Mouse (Mus musculus) embryo, embryonic 11.5 days (tissue): Measurements from ENCODE around the gene Farsa.
"Not testable (repeated sequence)": the region's sequence is repeated elsewhere in the genome, so short reads cannot be mapped to it uniquely, and the experiment has no call there.

Source experiments
- DNase-seq: peaks from one replicate; pipeline ENCODE4 v3.0.0-alpha.2; 2012; ENCODE audit warnings: low read depth, low spot score

Farsa gene

DNA sequence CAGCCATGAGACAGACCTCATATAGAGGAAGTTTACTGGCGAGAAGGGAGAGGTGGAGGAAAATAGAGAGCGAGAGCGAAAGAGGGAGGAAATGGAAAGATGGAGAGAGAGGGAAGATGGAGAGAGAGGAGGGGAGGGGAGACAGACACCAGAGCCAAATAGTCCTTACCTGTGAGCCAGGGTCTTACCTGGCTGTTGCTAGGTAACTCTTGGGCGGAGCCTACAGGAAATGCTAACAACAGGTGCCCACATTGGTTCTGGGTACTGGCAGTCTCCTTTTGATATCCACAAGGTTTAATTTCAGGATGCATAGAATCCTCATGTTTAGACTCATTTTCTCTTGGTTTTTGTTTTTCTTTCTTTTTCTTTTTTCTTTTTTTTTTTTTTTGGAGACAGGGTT is 16.2 kb downstream of the Farsa start:
- no peak for DNase-seq

DNA sequence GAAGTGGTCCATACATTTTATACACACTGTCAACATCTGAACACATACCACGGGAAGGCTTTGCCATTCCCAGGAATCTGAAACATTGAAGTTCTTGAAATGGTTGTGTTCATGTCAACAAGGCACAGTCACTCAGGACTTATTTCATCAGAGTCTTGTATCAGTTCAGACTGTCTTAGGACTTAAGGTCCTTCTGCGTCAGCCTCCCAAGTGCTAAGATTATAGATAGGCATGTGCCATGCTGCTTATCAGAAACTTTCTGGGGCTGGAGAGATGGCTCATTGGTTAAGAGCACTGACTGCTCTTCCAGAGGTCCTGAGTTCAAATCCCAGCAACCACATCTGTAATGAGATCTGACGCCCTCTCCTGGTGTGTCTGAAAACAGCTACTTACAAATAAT is 17.6 kb downstream of the Farsa start:
- DNase-seq = no peak

DNA sequence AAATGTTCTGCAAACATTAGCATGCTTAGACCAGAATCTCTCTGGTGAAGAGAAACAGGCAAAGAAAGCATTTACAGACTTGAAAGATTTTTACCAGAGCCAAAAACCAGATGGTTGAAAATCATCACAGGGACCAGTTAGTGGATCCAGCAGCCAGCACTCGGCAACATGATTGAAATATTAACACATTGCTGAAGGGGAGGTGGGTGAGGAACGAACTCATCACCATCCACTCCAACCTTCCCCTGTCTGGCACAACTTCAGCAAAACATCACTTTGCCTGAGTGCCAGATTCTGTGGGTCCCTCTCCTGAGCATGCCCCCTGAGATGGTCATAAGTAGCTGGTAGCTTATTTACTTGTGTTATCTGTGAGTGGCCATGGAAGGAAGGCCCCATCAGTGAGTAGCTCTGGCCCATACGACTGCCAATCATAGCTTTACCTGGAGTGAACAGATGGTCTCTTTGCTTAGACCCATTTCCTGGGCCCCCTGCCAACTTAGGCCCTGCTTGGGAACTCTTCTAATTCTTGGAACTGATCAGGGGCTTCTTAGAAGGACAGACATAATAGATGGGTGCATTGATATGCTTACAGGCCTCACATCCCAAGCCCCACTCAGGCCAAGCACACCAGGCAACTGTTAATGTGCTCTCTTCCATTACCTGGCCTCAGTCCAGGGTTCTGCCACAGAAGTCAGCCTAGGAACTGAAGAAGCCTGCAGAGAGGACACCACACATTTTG is 20.7 kb downstream of the Farsa start:
- no peak for DNase-seq

DNA sequence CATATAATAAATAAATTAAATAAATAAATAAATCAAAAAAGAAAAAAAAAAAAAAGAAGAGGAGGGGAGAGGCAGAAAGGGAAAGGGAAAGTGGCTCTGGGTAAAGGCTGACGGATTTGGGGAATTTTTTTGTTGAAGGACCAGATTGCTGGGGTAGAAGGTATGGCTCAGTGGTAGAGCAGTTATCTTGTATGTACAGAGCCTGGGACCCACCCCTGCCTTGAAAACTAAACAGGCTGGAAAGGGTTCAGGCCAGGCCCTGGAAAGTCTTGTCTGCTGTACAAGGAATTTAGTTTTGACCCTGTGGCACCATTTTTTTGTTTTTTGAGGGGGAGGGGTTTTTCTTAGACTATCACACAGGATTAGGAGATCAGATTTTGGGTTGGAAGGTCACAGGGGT is 22.1 kb downstream of the Farsa start:
- no peak for DNase-seq

DNA sequence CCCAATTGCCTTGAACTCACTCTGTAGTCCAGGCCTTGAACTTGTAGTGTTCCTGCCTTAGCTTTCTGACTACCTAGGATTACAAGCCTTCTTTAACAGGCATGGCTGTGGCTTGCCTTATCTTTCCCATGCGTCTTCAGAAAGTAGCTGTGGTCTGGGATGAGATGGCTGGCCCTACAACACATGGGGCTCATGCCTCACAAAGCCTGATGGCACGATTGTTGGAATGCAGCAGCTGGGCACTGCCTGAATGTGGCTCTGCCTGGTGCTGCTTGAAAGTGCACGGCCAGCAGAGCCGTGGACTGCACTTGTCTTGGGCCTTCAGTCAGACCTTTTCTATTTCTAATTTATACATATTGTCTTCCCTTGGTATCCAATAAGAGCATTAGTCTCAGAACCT is 27.9 kb downstream of the Farsa start:
- DNase-seq = no peak

DNA sequence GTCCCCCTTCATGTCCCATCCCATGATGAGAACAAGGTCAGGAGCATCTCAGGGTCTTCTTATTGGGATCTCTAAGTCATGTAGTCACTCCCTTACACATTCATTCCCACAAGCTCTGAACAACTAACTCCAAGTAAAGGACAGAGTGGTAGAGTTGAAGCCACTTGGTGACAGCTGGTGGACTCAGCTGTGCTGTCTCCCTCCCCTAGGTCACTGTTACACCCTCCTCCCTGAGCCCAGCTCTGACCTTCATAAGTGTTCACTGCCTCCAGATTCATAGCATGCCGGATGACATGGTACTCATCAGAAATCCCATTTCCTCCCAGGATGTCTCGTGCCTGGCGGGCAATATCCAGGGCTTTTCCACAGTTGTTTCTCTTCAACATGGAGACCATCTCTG is 31.5 kb downstream of the Farsa start:
- DNase-seq = no peak

DNA sequence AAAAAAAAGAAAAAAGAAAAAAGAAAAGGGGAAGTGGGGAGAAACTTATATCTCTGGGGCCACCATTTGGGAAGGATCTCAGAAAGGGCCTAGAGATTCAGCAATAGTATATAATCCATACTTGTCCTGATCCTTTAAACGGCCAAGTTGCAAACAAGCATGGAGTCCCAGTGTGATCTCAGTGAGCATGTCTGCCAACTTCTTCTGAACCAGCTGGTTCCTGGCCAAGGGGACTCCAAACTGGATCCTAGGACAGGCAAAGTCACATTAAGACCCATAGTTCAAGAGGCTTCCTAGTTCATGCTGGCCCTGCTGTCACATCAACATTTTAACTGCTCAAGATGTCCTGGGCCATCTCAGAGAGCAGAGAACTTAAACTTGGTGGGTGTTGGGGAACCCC is 32.4 kb downstream of the Farsa start:
- no peak for DNase-seq

DNA sequence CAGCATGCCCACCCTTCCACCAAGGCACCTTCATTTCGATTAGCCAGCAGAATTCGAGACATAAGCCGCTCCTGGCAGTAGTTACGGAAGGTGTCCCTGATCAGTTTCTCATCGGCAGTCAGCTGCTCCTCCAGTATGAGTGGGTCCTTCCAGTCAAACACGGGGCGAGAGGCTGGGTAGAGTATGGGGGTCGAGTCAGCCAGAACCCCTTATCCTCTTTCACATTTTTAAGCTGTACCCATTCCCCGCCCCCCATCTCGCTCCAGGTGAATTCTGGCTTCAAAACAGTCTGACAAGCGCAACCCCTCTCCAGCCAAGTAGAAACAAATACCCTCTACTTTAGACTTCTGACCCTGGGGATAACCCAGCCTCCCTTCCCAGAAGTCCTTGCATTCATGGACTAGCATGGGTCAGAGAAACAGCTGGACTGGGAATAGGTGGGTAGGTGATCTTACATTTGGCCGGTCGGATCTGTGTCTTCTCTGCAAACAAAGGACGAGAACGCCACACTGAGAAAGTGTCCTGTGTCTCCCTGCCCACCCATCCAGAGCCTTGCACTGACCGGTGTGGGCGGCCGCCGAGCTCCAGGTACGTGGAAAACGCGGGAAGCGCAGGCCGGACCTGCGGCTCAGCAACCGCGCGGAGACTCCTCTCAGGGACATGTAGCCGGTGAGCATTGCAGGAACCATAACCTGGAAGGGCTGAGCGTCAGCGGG is 36.4 kb downstream of the Farsa start:
- no peak for DNase-seq

DNA sequence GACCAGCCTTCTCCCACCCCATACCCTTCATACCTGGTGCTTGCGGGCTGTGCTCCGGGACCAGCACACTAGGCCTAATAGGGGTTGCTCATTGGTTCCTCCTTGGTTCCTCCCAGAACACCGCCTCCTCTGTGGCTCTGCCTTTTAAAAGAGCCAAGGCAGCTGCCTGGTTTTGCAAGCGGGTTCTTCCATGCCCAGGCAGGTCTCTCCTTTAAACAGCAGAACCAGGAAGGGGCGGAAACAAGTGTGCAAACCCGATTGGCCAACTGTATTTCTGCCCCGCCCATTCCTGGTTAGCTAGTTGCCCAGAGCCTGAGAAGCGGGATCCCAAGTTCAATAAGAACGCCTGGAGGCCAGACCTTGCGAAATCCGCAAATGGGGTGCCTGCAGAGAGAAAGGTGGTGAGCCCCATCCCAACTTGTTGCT is 36.9 kb downstream of the Farsa start, which contains the start of gene Gcdh:
Gene Gcdh, minus strand, starts transcription at position 213 of the 426 bp plus-strand sequence.
- DNase-seq = peak; percentile 82

DNA sequence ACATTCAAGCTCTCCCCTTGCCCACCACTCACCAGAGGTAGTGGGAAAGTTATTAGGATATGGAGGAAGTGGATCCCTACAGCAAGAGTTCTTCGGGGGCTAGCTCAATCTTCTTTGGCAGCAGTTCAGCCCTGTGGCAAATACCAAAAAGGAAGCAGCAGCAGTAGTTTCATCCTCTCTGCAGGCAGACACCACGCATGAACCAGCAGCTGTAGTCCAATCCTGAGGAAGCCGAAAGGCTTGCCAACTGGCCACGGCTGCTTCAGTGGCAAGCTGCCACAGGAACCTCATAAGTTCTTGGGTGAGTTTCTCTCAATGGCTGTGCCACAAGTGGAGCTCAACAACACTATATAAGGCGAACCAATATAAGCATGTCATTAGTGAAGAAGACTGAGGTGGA is 39.2 kb downstream of the Farsa start:
- no peak for DNase-seq

DNA sequence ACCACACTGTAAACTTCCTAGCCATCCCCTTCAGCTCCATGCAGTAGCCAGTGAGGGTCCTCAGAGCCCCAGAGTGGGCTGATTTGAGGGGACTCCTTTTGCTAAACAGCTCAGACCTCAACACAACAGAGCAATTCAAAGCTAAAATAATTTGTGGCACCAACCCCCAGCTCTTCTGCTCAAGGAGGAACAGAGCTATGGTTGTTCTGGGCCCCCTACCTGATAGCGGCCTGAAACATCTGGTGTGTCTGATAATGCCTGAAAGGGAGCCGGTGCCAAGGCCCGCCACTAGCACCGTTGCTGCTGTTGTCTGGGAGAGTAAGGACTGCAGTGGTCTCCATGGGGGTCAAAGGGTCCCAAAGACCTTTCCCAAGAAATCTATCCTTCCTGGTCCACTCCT is 44.3 kb downstream of the Farsa start:
- DNase-seq = no peak

DNA sequence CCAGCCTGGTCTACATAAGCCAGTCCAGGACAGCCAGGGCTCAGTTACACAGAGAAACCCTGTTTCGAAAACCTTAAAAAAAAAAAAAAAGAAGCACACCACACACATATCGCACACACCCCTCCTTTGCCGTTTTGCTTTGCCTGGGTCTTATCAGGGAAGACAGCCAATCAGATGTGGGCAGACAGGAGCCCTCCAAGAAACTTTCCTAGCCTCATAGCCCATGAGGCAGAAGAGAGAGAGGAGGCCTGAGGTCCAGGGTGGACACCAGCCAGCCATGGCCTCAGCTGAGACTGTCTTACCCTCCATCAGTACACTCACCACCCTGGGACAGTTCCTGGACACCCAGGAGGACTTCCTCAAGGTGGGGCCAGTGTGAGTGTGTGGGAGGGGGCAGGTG is 45.0 kb downstream of the Farsa start, which contains the start of gene Klf1:
Gene Klf1, plus strand, starts transcription at position 177 of the 400 bp plus-strand sequence.
- DNase-seq = no peak

DNA sequence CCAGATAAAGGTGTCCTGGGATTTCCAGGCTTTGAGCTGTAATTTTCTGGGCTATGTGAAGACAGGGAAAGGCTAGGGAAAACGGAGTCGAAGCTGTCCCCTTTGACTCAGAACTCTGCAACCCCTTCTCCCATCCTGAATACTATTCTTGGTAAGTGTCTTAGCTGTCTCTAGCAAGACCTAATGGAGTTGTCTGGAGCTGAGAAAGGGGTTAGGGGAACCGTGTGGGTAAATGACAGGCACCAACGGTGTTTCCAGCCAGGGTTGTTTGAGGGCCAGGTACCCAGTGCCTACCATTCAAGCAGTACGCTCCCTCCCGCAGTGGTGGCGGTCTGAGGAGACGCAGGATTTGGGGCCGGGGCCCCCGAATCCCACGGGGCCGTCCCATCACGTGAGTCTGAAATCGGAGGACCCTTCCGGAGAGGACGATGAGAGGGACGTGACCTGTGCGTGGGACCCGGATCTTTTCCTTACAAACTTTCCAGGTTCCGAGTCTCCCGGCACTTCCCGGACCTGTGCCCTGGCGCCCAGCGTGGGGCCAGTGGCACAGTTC is 45.7 kb downstream of the Farsa start:
- no peak for DNase-seq

DNA sequence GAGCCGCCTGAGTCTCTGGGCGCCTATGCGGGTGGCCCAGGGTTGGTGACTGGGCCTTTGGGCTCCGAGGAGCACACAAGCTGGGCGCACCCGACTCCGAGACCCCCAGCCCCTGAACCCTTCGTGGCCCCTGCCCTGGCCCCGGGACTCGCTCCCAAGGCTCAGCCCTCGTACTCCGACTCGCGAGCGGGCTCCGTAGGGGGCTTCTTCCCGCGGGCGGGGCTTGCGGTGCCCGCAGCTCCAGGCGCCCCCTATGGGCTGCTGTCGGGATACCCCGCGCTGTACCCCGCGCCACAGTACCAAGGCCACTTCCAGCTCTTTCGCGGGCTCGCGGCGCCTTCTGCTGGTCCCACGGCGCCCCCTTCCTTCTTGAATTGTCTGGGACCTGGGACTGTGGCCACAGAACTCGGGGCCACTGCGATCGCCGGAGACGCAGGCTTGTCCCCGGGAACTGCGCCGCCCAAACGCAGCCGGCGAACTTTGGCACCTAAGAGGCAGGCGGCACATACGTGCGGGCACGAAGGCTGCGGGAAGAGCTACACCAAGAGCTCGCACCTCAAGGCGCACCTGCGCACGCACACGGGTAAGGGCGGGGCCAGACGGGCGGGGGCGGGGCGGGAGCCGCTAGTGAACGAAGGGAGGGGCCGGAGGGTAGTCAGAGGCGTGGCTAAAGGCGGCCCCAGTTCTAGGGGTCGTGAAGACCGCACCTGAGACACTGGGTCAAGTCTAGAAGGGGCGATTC is 46.3 kb downstream of the Farsa start:
- DNase-seq = peak; percentile 71

DNA sequence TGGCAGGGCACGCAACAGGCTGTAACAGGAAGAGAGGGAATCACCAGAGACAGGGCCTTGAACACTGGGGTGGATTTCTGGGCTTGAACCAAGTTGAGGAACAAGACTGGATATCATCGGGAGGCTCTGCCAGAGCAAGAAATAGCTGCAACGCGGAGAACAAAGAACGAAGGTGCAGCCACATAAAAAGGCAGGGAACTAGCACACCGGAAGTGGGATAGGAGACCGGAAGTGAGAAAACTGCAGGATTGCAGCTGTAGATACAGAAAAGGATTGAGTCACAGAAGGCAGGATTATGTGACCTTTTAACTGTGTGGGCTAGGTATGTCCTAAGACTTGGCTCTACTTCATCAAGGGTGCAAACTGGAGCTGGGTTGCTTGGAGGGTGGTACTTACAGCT is 47.6 kb downstream of the Farsa start:
- DNase-seq = no peak

DNA sequence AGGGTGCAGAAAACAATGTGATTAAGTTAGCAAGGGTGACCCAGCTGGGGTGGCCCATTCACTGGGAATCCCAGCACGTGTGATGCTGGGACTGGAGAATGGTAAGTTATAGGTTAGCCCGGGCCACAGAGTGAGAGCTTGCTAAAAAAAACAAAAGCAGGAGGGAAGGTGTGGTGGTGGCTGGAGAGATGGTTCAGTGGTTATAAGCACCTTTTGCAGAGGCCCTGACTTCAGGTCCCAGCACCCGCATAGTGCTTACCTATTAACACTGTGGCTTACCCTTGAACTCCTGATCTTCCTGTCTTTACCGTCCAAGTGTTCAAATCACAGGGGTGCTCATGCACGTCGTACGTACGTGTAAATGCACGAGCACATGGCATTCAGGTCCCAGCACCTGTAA is 50.2 kb downstream of the Farsa start:
- DNase-seq = no peak

DNA sequence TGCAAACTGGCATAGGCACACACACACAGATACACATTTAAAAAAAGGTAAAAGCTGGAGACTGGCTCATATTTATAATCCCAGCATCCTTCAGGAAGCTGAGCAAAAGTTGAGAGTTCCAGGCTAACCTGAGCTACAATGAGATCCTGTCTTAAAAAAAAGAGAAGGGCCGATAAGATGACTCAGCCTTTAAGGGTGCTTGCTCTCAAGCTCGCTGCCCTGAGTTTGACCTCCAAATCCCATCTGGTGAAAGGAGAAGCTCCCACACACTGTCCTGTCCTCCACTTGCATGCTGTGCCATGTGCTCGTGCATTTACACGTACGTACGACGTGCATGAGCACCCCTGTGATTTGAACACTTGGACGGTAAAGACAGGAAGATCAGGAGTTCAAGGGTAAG is 50.7 kb downstream of the Farsa start:
- no peak for DNase-seq

DNA sequence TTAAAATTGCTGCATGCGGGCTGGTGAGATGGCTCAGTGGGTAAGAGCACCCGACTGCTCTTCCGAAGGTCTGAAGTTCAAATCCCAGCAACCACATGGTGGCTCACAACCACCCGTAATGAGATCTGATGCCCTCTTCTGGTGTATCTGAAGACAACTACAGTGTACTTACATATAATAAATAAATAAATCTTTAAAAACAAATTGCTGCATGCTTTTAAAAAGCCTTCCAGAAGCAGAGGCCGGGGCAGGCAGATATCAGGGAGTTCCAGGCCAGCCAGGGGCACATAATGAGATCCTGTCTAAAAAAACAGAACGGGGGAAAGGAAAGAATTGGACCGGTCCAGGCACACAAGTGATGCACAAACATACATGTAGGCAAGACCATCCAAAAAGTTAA is 51.2 kb downstream of the Farsa start:
- not testable (repeated sequence) for DNase-seq

DNA sequence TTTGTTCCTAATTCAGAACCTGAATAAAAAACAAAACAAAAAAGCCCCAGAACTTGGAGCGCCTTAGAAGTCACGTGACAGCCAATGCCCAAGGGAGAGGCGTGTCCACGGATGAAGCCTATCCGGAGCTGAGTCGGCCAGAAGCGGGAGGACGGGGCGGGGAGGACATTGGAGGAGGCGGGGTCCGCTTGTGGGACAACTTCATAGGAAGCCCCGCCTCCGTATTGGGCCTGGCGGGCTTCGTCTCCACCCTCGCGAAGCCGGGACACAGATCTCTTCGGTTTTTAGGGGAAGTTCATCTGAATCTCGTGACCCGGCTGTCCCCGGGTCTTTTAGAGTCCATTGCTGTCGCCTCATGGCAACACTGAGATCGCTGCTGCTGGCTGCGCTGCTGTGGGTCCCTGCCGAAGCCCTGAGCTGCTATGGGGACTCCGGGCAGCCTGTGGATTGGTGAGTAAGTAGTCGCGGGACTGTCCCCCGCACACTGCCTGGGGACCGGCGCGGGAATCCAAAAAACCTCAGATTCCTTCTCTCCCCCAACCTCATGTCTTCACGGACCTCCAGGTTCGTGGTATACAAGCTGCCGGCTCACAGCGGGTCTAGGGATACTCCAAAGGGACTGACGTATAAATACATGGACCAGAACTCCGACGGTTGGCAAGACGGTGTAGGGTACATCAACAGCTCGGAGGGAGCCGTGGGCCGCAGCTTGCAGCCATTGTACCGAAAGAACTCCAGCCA is 51.8 kb downstream of the Farsa start, which contains the start of gene Dnase2a:
Gene Dnase2a, plus strand, starts transcription at position 140 of the 741 bp plus-strand sequence.
- peak; percentile 97 for DNase-seq

DNA sequence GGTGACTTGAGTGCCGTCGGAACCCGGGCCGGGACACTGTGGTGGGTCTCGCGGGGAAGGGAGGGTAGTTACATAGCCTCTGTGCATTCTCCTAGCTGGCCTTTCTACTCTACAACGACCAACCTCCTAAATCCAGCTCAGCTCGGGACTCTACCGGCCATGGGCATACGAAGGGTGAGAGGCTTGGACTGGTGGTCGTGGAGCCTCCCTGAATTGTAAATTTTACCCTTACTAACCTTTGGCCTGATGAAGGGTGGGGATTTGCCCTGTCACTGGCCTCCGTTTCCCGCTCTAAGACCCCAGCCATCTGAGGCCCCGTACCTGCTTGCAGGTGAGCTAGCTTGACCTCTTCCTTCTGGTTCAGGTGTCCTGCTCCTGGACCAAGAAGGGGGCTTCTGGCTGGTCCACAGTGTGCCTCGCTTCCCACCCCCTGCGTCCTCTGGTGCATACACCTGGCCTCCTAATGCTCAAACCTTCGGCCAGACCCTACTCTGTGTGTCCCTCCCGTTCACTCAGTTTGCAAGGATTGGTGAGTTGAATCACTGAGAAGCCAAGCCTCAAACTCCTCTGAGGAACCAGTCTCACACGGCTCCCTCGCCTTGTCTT is 52.5 kb downstream of the Farsa start:
- no peak for DNase-seq

DNA sequence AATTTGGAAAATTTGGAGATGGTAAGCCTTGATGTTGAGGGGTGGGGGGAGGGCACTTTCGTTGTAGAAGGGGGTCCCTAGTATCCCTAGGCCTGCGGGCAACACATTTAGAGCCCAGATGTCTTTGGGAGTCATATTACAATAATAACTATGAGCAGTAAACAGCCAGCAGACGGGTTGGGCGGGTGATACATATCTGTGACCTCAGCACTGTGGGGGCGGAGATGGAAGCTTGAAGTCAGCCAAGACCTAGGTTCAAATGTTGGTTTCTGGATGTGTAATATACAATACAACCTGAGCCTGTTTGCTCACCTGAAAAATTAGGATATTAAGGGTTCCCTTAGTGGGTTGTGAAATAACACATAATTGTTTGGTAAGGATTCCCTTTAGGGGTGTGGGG is 53.2 kb downstream of the Farsa start:
- no peak for DNase-seq
